Mouse (Mus musculus) E14TG2a.4 (cell line): ENCODE data around the gene Fbxl16.

Experiments used
- CTCF ChIP-seq: conservative IDR thresholded peaks from 2 replicates; pipeline ENCODE4 v1.5.1; 2014; ENCODE audit warnings: low read length
- NANOG ChIP-seq: IDR thresholded peaks from 2 replicates; pipeline ENCODE4 v1.6.1; 2014; ENCODE audit warnings: borderline replicate concordance, low read length, mixed read lengths
- POU5F1 ChIP-seq: IDR thresholded peaks from 2 replicates; pipeline ENCODE4 v1.6.1; 2014; ENCODE audit warnings: low read length, borderline replicate concordance

- TF ChIP-seq CTCF (no peak), POU5F1 (no peak), NANOG (no peak)
Measured at GRCm38 (mm10) chr17:25867836-25868600, 59.1 kb downstream of the Fbxl16 start.
